Mouse (Mus musculus) midbrain, embryonic 13.5 days (tissue): Measurements from ENCODE around the gene Cd28. TPM values are rescaled to one million over a fixed set of nuclear protein-coding genes. Genes with fewer than 3 reads are reported as not detected.
"Not testable (repeated sequence)": the region's sequence is repeated elsewhere in the genome, so short reads cannot be mapped to it uniquely, and the experiment has no call there.

Experiments used
- ATAC-seq: fragments of 200-750 bp; cut with Nextera tagmentation; 2 replicates; pipeline ENCODE4 v1.8.0; 2017; ENCODE audit warnings: mild to moderate bottlenecking, moderate TSS enrichment, moderate library complexity
- H3K27ac ChIP-seq: fragments of 300-500 bp; sonication (generic); 2 replicates; pipeline ENCODE4 v1.5.1; 2015; ENCODE audit warnings: inconsistent platforms, mild to moderate bottlenecking, moderate library complexity
- H3K27me3 ChIP-seq: fragments of 300-500 bp; sonication (generic); 2 replicates; pipeline ENCODE4 v1.6.1; 2015; ENCODE audit warnings: mild to moderate bottlenecking, inconsistent platforms
- H3K36me3 ChIP-seq: fragments of 300-500 bp; sonication (generic); 2 replicates; pipeline ENCODE4 v1.6.1; 2015; ENCODE audit warnings: mild to moderate bottlenecking, inconsistent platforms
- H3K4me1 ChIP-seq: fragments of 300-500 bp; sonication (generic); replicated peaks from 2 replicates; pipeline ENCODE4 v1.6.1; 2015; ENCODE audit warnings: inconsistent platforms
- H3K4me2 ChIP-seq: fragments of 300-500 bp; sonication (generic); replicated peaks from 2 replicates; pipeline ENCODE4 v1.6.1; 2015; ENCODE audit warnings: moderate library complexity, mild to moderate bottlenecking, inconsistent platforms
- H3K4me3 ChIP-seq: fragments of 300-500 bp; sonication (generic); replicated peaks from 2 replicates; pipeline ENCODE4 v1.5.1; 2015; ENCODE audit warnings: mild to moderate bottlenecking, inconsistent platforms
- H3K9ac ChIP-seq: fragments of 300-500 bp; sonication (generic); replicated peaks from 2 replicates; pipeline ENCODE4 v1.6.1; 2015; ENCODE audit warnings: mild to moderate bottlenecking, inconsistent platforms
- H3K9me3 ChIP-seq: fragments of 300-500 bp; sonication (generic); 2 replicates; pipeline ENCODE4 v1.6.1; 2016; ENCODE audit warnings: mild to moderate bottlenecking, inconsistent platforms
- WGBS: fragments of 180-500 bp; shearing (Covaris S2); methylation state at CpG from one replicate; pipeline ENCODE4 v1.1.7; 2015; 5-methylcytosine and 5-hydroxymethylcytosine counted together
- polyA plus RNA-seq: library from polyadenylated mRNA; unstranded; fragments of >200 nt; fragmentation: Nextera tagmentation; extraction: Ambion mirVana; gene quantifications from 2 replicates; pipeline ENCODE4 v1.2.1, GENCODE M21; 2015

Gene Cd28
- polyA plus RNA-seq, 1 experiment from 2014 or later = 0.16 TPM

DNA sequence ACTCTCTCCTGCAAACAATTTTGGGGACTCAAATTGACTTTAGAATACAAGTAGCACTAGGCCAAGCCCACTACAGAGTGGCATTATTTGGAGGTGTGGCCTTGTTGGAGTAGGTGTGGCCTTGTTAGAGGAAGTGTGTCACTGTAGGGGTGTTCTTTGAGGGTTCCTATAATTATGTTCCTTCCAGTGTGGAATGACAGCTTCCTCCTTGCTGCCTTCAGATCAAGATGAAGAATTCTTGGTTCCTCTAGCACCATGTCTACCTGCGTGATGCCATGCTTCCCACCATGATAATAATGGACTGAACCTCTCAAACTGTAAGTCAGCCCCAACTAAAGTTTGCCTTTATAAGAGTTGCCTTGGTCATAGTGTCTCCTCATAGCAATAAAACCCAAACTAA is 91.1 kb downstream of the Cd28 start:
- no peak for ATAC-seq
- H3K27ac ChIP-seq = no peak overlapping the region
- WGBS = 98% methylated on average over 1 of the region's 1 CpGs

DNA sequence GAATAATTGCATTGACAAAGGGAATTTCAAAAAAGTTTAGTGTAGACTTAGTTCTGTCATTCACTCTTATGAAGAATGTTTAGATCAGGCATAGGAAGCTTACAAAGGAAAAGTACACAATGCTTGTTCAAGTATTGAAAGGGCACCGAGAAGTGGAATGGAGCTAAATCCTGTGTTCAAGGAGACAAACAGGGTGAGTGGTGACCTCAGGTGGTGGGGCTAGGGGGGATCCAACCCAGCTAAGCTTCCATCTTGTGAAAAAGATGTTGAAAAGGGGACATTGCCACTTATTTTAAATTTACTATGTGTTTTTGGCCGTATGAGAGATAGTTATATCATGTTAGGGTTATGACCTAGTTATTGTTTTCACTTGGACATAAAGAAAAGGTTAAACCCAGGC is 91.9 kb downstream of the Cd28 start:
- H3K27me3 ChIP-seq = no peaks in the 10 kb centered on the region
- no peak overlapping the region for H3K4me2 ChIP-seq
- H3K27ac ChIP-seq = no peak overlapping the region
- H3K36me3 ChIP-seq = no peaks in the 10 kb centered on the region
- H3K9ac ChIP-seq = no peak overlapping the region
- H3K4me3 ChIP-seq = no peak overlapping the region
- WGBS = 87% methylated on average over 2 of the region's 2 CpGs
- ATAC-seq = no peak
- H3K9me3 ChIP-seq = no peaks in the 10 kb centered on the region
- no peaks in the 10 kb centered on the region for H3K4me1 ChIP-seq

More for the DNA sequence above, 91.1 kb downstream of the Cd28 start:
- no peaks in the 10 kb centered on the region for H3K9me3 ChIP-seq
- H3K36me3 ChIP-seq = no peaks in the 10 kb centered on the region
- no peak overlapping the region for H3K4me2 ChIP-seq
- no peak overlapping the region for H3K4me3 ChIP-seq
- H3K4me1 ChIP-seq = no peaks in the 10 kb centered on the region
- no peak overlapping the region for H3K9ac ChIP-seq
- H3K27me3 ChIP-seq = no peaks in the 10 kb centered on the region

DNA sequence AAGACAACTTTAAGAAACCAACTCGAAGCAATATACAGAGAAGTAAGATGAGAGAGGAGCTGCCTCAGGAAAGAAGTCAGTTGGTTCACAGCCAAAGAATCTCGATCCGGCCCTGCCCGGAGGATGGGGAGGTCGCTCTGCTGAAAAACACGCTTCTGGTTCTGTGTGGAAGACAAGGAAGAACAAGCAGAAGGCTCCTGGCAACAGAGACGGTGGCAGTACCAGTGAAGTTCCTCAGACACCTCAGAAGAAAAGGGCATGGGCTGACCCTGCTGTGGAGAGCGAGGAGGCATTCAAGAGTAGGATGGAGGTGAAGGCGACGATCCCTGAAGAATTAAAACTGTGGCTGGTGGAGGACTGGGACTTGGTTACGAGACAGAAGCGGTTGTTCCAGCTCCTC is 92.6 kb downstream of the Cd28 start:
- no peaks in the 10 kb centered on the region for H3K9me3 ChIP-seq
- H3K4me3 ChIP-seq = no peak overlapping the region
- H3K4me1 ChIP-seq = no peaks in the 10 kb centered on the region
- H3K4me2 ChIP-seq = no peak overlapping the region
- H3K27ac ChIP-seq = no peak overlapping the region
- no peaks in the 10 kb centered on the region for H3K27me3 ChIP-seq
- ATAC-seq = no peak
- H3K36me3 ChIP-seq = no peaks in the 10 kb centered on the region
- H3K9ac ChIP-seq = no peak overlapping the region
- WGBS = 83% methylated on average over 12 of the region's 12 CpGs

DNA sequence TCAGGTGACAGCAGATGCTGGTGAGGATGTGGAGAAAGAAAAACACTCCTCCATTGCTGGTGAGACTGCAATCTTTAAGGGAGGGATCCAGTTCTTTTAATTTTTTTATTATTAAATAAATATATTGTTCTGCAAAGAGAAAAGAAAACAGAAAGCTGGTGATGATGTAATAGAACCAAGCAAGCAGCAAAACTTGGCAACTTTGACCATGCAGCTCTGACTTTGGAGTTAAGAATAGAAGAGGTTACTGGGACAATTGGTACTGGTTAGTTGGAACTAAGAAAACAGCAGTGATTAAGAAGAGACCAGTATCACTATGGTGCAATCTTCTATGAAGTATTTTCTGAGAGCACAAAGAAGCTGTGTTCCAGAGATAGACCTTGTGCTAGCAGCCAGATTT is 94.2 kb downstream of the Cd28 start:
- no peak overlapping the region for H3K4me3 ChIP-seq
- no peaks in the 10 kb centered on the region for H3K27me3 ChIP-seq
- no peaks in the 10 kb centered on the region for H3K36me3 ChIP-seq
- no peaks in the 10 kb centered on the region for H3K4me1 ChIP-seq
- H3K9ac ChIP-seq = no peak overlapping the region
- no peaks in the 10 kb centered on the region for H3K9me3 ChIP-seq
- no peak for ATAC-seq
- no peak overlapping the region for H3K4me2 ChIP-seq
- H3K27ac ChIP-seq = no peak overlapping the region

DNA sequence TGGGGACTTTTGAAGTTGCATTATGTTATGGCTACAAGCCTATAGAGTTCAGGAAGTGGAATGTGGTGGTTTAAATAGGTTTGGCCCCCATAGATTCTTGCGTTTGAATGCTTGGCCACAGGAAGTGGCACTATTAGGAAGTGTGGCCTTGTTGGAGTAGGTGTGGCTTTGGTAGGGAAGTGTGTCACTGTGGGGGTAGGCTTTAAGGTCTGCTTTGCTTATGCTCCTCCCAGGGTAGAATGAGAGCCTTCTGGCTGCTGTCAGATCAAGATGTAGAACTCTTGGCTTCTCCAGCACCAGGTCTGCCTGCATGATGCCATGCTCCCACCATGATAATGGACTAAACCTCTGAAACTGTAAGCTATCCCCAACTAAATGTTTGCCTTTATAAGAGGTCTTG is 95.4 kb downstream of the Cd28 start:
- Histone ChIP-seq H3K4me3 (no peak overlapping the region), H3K27ac (no peak overlapping the region), H3K36me3 (no peaks in the 10 kb centered on the region), H3K4me1 (no peaks in the 10 kb centered on the region), H3K27me3 (no peaks in the 10 kb centered on the region), H3K9ac (no peak overlapping the region), H3K9me3 (no peaks in the 10 kb centered on the region), H3K4me2 (no peak overlapping the region)
- WGBS = 89% methylated on average over 1 of the region's 1 CpGs
- ATAC-seq = no peak

DNA sequence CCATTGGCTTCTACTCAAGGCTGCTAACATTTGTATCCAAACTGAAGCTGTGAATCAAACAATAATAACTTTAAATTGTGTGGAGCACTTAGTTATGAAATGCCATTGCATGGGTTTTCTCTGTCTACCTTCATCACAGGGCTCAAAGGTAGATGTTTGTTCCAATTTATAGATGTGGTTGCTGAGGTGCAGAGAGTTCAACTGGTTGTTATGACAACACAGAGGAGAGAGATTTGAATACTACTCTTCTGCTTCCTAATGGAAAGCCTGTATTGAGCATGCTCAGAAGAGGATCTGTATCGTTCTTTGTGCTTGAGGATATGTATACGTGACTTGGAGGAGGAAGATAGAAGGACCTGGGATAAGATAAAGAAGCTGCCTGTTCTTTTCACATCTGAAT is 96.8 kb downstream of the Cd28 start:
- no peaks in the 10 kb centered on the region for H3K9me3 ChIP-seq
- H3K9ac ChIP-seq = no peak overlapping the region
- H3K36me3 ChIP-seq = no peaks in the 10 kb centered on the region
- no peak overlapping the region for H3K27ac ChIP-seq
- no peak for ATAC-seq
- WGBS = 92% methylated on average over 2 of the region's 2 CpGs
- H3K4me1 ChIP-seq = no peaks in the 10 kb centered on the region
- no peak overlapping the region for H3K4me2 ChIP-seq
- no peaks in the 10 kb centered on the region for H3K27me3 ChIP-seq
- H3K4me3 ChIP-seq = no peak overlapping the region

DNA sequence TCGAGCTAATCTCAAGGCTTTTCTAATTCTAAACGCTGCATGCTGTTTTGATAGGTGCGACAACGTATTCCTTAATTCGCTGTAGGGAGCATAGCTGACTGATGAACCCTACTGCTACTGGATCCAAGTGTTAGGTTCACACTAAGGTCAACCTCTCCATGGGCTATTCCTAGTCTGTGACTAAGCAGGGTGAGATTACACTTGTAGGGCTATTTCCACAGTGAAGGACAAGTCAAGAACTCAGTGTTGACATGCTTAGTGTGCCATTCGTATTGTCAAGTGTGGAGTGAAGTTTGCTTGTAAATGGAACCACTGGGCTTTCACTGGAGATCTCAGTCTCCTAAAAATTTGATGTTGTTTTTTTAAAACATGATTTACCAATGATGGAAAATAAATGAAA is 99.3 kb downstream of the Cd28 start:
- H3K27me3 ChIP-seq = no peaks in the 10 kb centered on the region
- no peaks in the 10 kb centered on the region for H3K9me3 ChIP-seq
- H3K4me2 ChIP-seq = no peak overlapping the region
- no peaks in the 10 kb centered on the region for H3K4me1 ChIP-seq
- no peak for ATAC-seq
- 92% methylated on average over 6 of the region's 6 CpGs for WGBS
- H3K27ac ChIP-seq = no peak overlapping the region
- no peak overlapping the region for H3K4me3 ChIP-seq
- H3K36me3 ChIP-seq = no peaks in the 10 kb centered on the region
- no peak overlapping the region for H3K9ac ChIP-seq

DNA sequence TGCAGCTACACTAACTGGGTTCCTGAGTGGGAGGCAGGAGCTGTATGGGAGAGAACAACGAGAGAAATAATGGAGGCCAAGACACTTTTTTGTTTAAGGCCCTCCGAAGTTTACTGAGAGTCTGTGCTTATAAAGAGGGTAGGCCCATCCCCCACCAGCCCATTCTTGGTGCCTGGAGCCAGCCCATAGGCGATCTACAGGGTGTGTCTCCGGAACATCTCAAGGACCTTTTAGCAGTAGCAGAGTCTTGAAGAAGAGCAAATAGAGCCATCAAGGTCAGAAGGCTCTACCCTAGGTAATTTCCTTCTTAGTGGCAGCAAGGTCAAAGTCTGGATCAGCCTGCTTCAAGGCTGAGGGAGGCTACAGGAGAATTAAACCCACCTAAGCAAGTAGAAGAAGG is 101.9 kb downstream of the Cd28 start:
- not testable (repeated sequence) for H3K9me3 ChIP-seq, H3K4me3 ChIP-seq, H3K27ac ChIP-seq, H3K27me3 ChIP-seq, H3K36me3 ChIP-seq, ATAC-seq, H3K4me1 ChIP-seq, H3K9ac ChIP-seq, H3K4me2 ChIP-seq
- WGBS = 76% methylated on average over 4 of the region's 4 CpGs

DNA sequence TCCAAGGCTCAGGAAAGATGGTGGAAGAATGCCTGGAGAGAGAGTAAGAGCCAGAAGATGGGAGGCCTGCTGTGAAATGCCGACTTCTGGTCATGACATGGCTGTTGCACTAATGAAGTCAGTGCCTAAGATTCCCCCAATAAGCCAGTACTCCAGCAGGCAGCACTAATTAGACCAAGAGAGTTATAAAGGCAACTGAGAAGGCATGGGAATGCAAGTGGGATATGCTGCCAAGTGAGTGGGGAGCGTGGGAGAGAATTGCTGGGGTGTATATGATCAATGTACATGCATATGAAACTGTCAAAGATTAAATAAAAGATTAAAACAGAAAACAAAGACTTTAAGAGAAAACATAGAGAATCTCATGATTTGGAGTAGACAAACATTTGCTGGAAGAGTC is 103.4 kb downstream of the Cd28 start:
- Histone ChIP-seq H3K4me1 (no peaks in the 10 kb centered on the region), H3K36me3 (no peaks in the 10 kb centered on the region), H3K4me3 (no peak overlapping the region), H3K9me3 (no peaks in the 10 kb centered on the region), H3K9ac (no peak overlapping the region), H3K27ac (no peak overlapping the region), H3K27me3 (no peaks in the 10 kb centered on the region), H3K4me2 (no peak overlapping the region)
- no peak for ATAC-seq
- WGBS = 83% methylated on average over 2 of the region's 2 CpGs

DNA sequence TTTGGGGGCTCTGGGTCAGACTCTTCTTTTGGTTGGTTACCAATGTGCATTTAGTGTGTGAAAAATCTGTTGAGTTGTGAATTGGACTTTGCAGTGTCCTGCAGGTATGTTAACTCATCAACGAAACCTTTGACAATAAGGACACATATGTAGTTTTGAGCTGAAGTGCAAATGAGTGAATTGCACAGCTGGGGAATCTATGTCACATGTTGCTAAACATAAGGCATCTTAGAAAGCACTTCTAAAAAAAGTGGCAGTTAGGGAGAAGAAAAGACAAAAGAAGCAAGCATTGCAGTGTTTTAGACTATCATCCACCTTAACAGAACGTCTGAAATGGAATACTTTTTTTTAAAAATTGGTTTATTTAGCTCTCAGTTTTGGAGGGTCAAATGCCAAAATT is 104.4 kb downstream of the Cd28 start:
- no peaks in the 10 kb centered on the region for H3K36me3 ChIP-seq
- no peaks in the 10 kb centered on the region for H3K27me3 ChIP-seq
- H3K4me2 ChIP-seq = no peak overlapping the region
- H3K4me1 ChIP-seq = no peaks in the 10 kb centered on the region
- H3K27ac ChIP-seq = no peak overlapping the region
- H3K9ac ChIP-seq = no peak overlapping the region
- H3K4me3 ChIP-seq = no peak overlapping the region
- no peak for ATAC-seq
- WGBS = 85% methylated on average over 2 of the region's 2 CpGs
- no peaks in the 10 kb centered on the region for H3K9me3 ChIP-seq

DNA sequence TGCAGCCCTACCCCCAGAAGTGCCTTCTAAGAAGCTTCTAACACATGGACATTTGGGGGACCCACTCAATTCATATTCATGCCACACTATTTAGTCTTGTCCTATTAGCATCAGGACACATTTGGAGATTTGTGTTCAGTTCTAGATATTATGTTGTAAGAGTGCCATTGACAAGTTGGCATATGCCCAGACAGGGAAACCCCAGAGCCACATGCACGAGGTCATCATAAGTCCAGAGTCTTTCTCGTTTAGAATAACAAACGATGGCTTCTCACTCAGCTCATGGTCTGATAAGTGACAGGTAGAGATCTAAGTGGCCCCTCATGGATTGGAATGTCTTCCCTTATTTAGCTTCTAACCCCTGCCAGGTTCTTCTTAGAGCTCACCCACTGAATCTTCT is 105.0 kb downstream of the Cd28 start:
- Histone ChIP-seq H3K27ac (no peak overlapping the region), H3K4me1 (no peaks in the 10 kb centered on the region), H3K36me3 (no peaks in the 10 kb centered on the region), H3K9me3 (no peaks in the 10 kb centered on the region), H3K4me2 (no peak overlapping the region), H3K9ac (no peak overlapping the region), H3K4me3 (no peak overlapping the region), H3K27me3 (no peaks in the 10 kb centered on the region)
- 84% methylated on average over 3 of the region's 3 CpGs for WGBS
- ATAC-seq = no peak
